Mouse (Mus musculus): ENCODE measurements around the gene Gm20877. TPM values are rescaled to one million over a fixed set of nuclear protein-coding genes. Genes with fewer than 3 reads are reported as not detected.
"Not testable (repeated sequence)": the region's sequence is repeated elsewhere in the genome, so short reads cannot be mapped to it uniquely, and the experiment has no call there.

The Gm20877 gene
- total RNA-seq (2021) = not detected
- long read RNA-seq, experiment 1 = 0 reads
- long read RNA-seq, experiment 2 = 0 reads

- intact Hi-C loops (cut with DNase I); DNase-seq: not testable (repeated sequence)
Measured at GRCm38 (mm10) chrY:17093573-17093972, at the start of gene Gm20877. Gm20877 (plus strand) TSS chrY:17093873.
